Comparison of ENCODE assay signal across 8 mouse cellular contexts in genomic region chr8:70137890-70138289, GRCm38 (mm10). TPM values are rescaled to one million over a fixed set of nuclear protein-coding genes. Genes with fewer than 3 reads are reported as not detected.
A peak's percentile ranks its signal among the peaks of the same experiment; 100 is the strongest.
DNase-seq lines count a peak whose midpoint lies in the region; ATAC-seq lines count a peak whose summit lies in the region.
"Had no signal": no experiment of that assay in that cellular context is flagged by ENCODE, and none has a peak within 500 bp of the region (broad histone marks: within the 10 kb centered on the region; RNA-seq: fewer than 3 reads in every experiment).

No protein-coding gene starts in this region.

- H3K27ac ChIP-seq in heart, embryonic 16.5 days (ENCODE audit: low read length) = peak overlapping the region; percentile 88
- peak overlapping the region; percentile 84; the same call in 1 of the 2 replicates for H3K27ac ChIP-seq in liver, embryonic 13.5 days

- H3K4me2 ChIP-seq in heart, embryonic 16.5 days (ENCODE audit: low read depth, low read length) = peak overlapping the region; percentile 80
- H3K4me2 ChIP-seq in liver, embryonic 13.5 days = peak overlapping the region; percentile 79

- no peak for DNase-seq in liver, embryonic 13.5 days
- no peak for DNase-seq in ovary, adult 18-20 months (ENCODE audit: low spot score)
- no peak for DNase-seq in layer of hippocampus, adult 18-20 months (ENCODE audit: low spot score in 2 of 2)
- DNase-seq: lung, adult 2 months had no signal

- no peaks in the 10 kb centered on the region for H3K9me3 ChIP-seq in megakaryocyte, embryonic 14.5 days
- no peaks in the 10 kb centered on the region for H3K9me3 ChIP-seq in heart, embryonic 16.5 days (replicated peaks; ENCODE audit: control insufficient read depth, low read length)
- H3K9me3 ChIP-seq in liver, embryonic 13.5 days (replicated peaks) = no peaks in the 10 kb centered on the region

- H3K4me1 ChIP-seq in megakaryocyte, embryonic 14.5 days = peaks cover 62% of the 10 kb centered on the region
- peaks cover 29% of the 10 kb centered on the region for H3K4me1 ChIP-seq in heart, embryonic 16.5 days (ENCODE audit: control insufficient read depth, insufficient read depth, low read length)
- peaks cover 47% of the 10 kb centered on the region for H3K4me1 ChIP-seq in liver, embryonic 13.5 days (replicated peaks)

- no peaks in the 10 kb centered on the region for H3K27me3 ChIP-seq in megakaryocyte, embryonic 14.5 days (replicated peaks)
- no peaks in the 10 kb centered on the region for H3K27me3 ChIP-seq in heart, embryonic 16.5 days (ENCODE audit: control insufficient read depth, insufficient read depth, low read length)
- no peaks in the 10 kb centered on the region for H3K27me3 ChIP-seq in liver, embryonic 13.5 days

- no peak for ATAC-seq in megakaryocyte, adult 5-6 weeks (ENCODE audit: poor library complexity, severe bottlenecking)
- ATAC-seq in heart, embryonic 16.5 days (replicated peaks; ENCODE audit: extremely low read depth, insufficient read depth, low FRiP score) = no peak
- no peak for ATAC-seq in liver, embryonic 13.5 days (ENCODE audit: low read depth)
- no peak for ATAC-seq in erythroid progenitor cell, adult 5-6 weeks (replicated peaks; ENCODE audit: low FRiP score, poor library complexity, severe bottlenecking)

- peak overlapping the region; percentile 96 for H3K4me3 ChIP-seq in megakaryocyte, embryonic 14.5 days (replicated peaks)
- H3K4me3 ChIP-seq in heart, embryonic 16.5 days (ENCODE audit: low read length) = peak overlapping the region; percentile 74
- H3K4me3 ChIP-seq in liver, embryonic 13.5 days (replicated peaks) = peak overlapping the region; percentile 87

- peaks cover 62% of the 10 kb centered on the region for H3K36me3 ChIP-seq in megakaryocyte, embryonic 14.5 days (replicated peaks; ENCODE audit: low read length)
- H3K36me3 ChIP-seq in heart, embryonic 16.5 days (ENCODE audit: control insufficient read depth, insufficient read depth) = peaks cover 26% of the 10 kb centered on the region
- peaks cover 50% of the 10 kb centered on the region for H3K36me3 ChIP-seq in liver, embryonic 13.5 days

- 68% methylated on average over 4 of the region's 4 CpGs for WGBS in heart, embryonic 16.5 days
- 71% methylated on average over 4 of the region's 4 CpGs for WGBS in liver, embryonic 13.5 days (ENCODE audit: insufficient replicate concordance)

- peak overlapping the region; percentile 86 for H3K9ac ChIP-seq in heart, embryonic 16.5 days (ENCODE audit: low read length)
- peak overlapping the region; percentile 80 for H3K9ac ChIP-seq in liver, embryonic 13.5 days

RNA-seq across cellular contexts. Expression of gene Rfxank, which starts 1.1 kb away (rescaled TPM):
- polyA plus RNA-seq in megakaryocyte, embryonic 14.5 days (2012; ENCODE audit: insufficient read depth, low replicate concordance) = 8.9 and 18.5 TPM in 2 replicates
- 13.6 and 16.3 TPM in 2 replicates for total RNA-seq in megakaryocyte, adult 5-6 weeks (2015)
- total RNA-seq in megakaryocyte, adult 5-6 weeks (2017) = 12.5 and 14.5 TPM in 2 replicates
- polyA plus RNA-seq in heart, embryonic 16.5 days (2015; fragmentation: Nextera tagmentation; extraction: Ambion mirVana) = 18.9 and 21.0 TPM in 2 replicates
- polyA plus RNA-seq in liver, embryonic 13.5 days (2015; fragmentation: Nextera tagmentation; extraction: Ambion mirVana) = 6.6 and 7.1 TPM in 2 replicates
- total RNA-seq in erythroid progenitor cell, adult 5-6 weeks (2015; ENCODE audit: low replicate concordance) = 5.8 and 16.3 TPM in 2 replicates
- total RNA-seq in erythroid progenitor cell, adult 5-6 weeks (2017; ENCODE audit: low replicate concordance) = 2.3 and 4.9 TPM in 2 replicates
- 10 to 100 TPM; 16.0 to 16.4 TPM for total RNA-seq in layer of hippocampus, adult 18-20 months (2021)

RNA-seq across cellular contexts. Expression of gene Borcs8, which starts 1.4 kb away (rescaled TPM):
- polyA plus RNA-seq in megakaryocyte, embryonic 14.5 days (2012; ENCODE audit: insufficient read depth, low replicate concordance) = 20.7 and 53.5 TPM in 2 replicates
- total RNA-seq in megakaryocyte, adult 5-6 weeks (2015) = 35.3 and 51.3 TPM in 2 replicates
- 32.2 and 35.8 TPM in 2 replicates for total RNA-seq in megakaryocyte, adult 5-6 weeks (2017)
- polyA plus RNA-seq in heart, embryonic 16.5 days (2015; fragmentation: Nextera tagmentation; extraction: Ambion mirVana) = 38.0 and 40.1 TPM in 2 replicates
- polyA plus RNA-seq in liver, embryonic 13.5 days (2015; fragmentation: Nextera tagmentation; extraction: Ambion mirVana) = 25.0 and 25.8 TPM in 2 replicates
- 18.7 and 20.5 TPM in 2 replicates for total RNA-seq in erythroid progenitor cell, adult 5-6 weeks (2015; ENCODE audit: low replicate concordance)
- 17.3 and 24.7 TPM in 2 replicates for total RNA-seq in erythroid progenitor cell, adult 5-6 weeks (2017; ENCODE audit: low replicate concordance)
- 10 to 100 TPM; 45.3 to 47.7 TPM for total RNA-seq in layer of hippocampus, adult 18-20 months (2021)

RNA-seq across cellular contexts. Expression of gene Mef2b, which starts 1.6 kb away (rescaled TPM):
- 1.3 and 1.9 TPM in 2 replicates for polyA plus RNA-seq in megakaryocyte, embryonic 14.5 days (2012; ENCODE audit: insufficient read depth, low replicate concordance)
- total RNA-seq in megakaryocyte, adult 5-6 weeks (2015) = 0.39 TPM in 1 of 2 replicates, not detected in the other
- not detected in 2 replicates for total RNA-seq in megakaryocyte, adult 5-6 weeks (2017)
- polyA plus RNA-seq in heart, embryonic 16.5 days (2015; fragmentation: Nextera tagmentation; extraction: Ambion mirVana) = 0.51 and 1.1 TPM in 2 replicates
- polyA plus RNA-seq in liver, embryonic 13.5 days (2015; fragmentation: Nextera tagmentation; extraction: Ambion mirVana) = 0.08 and 0.17 TPM in 2 replicates
- not detected in 2 replicates for total RNA-seq in erythroid progenitor cell, adult 5-6 weeks (2015; ENCODE audit: low replicate concordance)
- not detected in 2 replicates for total RNA-seq in erythroid progenitor cell, adult 5-6 weeks (2017; ENCODE audit: low replicate concordance)
- under 1 TPM; 0.28 to 0.57 TPM for total RNA-seq in layer of hippocampus, adult 18-20 months (2021)

RNA-seq across cellular contexts. Expression of gene Nr2c2ap, which starts 6.8 kb away (rescaled TPM):
- polyA plus RNA-seq in megakaryocyte, embryonic 14.5 days (2012; ENCODE audit: insufficient read depth, low replicate concordance) = 14.3 TPM in 1 of 2 replicates, not detected in the other
- 19.5 and 25.6 TPM in 2 replicates for total RNA-seq in megakaryocyte, adult 5-6 weeks (2015)
- total RNA-seq in megakaryocyte, adult 5-6 weeks (2017) = 4.7 and 7.1 TPM in 2 replicates
- polyA plus RNA-seq in heart, embryonic 16.5 days (2015; fragmentation: Nextera tagmentation; extraction: Ambion mirVana) = 35.7 and 37.8 TPM in 2 replicates
- polyA plus RNA-seq in liver, embryonic 13.5 days (2015; fragmentation: Nextera tagmentation; extraction: Ambion mirVana) = 26.2 and 28.5 TPM in 2 replicates
- total RNA-seq in erythroid progenitor cell, adult 5-6 weeks (2015; ENCODE audit: low replicate concordance) = 8.3 TPM in 1 of 2 replicates, not detected in the other
- 2.3 TPM in 1 of 2 replicates, not detected in the other for total RNA-seq in erythroid progenitor cell, adult 5-6 weeks (2017; ENCODE audit: low replicate concordance)
- 10 to 100 TPM; 28.1 to 30.1 TPM for total RNA-seq in layer of hippocampus, adult 18-20 months (2021)

RNA-seq across cellular contexts. Expression of gene Ncan, which starts 17.2 kb away (rescaled TPM):
- not detected in 2 replicates for polyA plus RNA-seq in megakaryocyte, embryonic 14.5 days (2012; ENCODE audit: insufficient read depth, low replicate concordance)
- not detected in 2 replicates for total RNA-seq in megakaryocyte, adult 5-6 weeks (2015)
- total RNA-seq in megakaryocyte, adult 5-6 weeks (2017) = not detected in 2 replicates
- polyA plus RNA-seq in heart, embryonic 16.5 days (2015; fragmentation: Nextera tagmentation; extraction: Ambion mirVana) = 0.13 and 0.22 TPM in 2 replicates
- 0.07 and 0.13 TPM in 2 replicates for polyA plus RNA-seq in liver, embryonic 13.5 days (2015; fragmentation: Nextera tagmentation; extraction: Ambion mirVana)
- not detected in 2 replicates for total RNA-seq in erythroid progenitor cell, adult 5-6 weeks (2015; ENCODE audit: low replicate concordance)
- total RNA-seq in erythroid progenitor cell, adult 5-6 weeks (2017; ENCODE audit: low replicate concordance) = not detected in 2 replicates
- 100 to 1,000 TPM; 122 to 124 TPM for total RNA-seq in layer of hippocampus, adult 18-20 months (2021)
